Mouse (Mus musculus) hindbrain, embryonic 10.5 days (tissue): ENCODE measurements around the gene Tiam2. TPM values are rescaled to one million over a fixed set of nuclear protein-coding genes. Genes with fewer than 3 reads are reported as not detected.
A peak's percentile ranks its signal among the peaks of the same experiment; 100 is the strongest.

Experiments used
- DNase-seq: peaks from one replicate; pipeline ENCODE4 v3.0.0-alpha.2; 2017; ENCODE audit warnings: low spot score
- H3K27ac ChIP-seq: fragments of 300-500 bp; sonication (generic); 2 replicates; pipeline ENCODE4 v1.5.1; 2016; ENCODE audit warnings: mild to moderate bottlenecking, moderate library complexity
- H3K27me3 ChIP-seq: fragments of 300-500 bp; sonication (generic); 2 replicates; pipeline ENCODE4 v1.6.1; 2016; ENCODE audit warnings: mild to moderate bottlenecking; ENCODE audit not compliant: poor library complexity, insufficient read depth, severe bottlenecking
- H3K36me3 ChIP-seq: fragments of 300-500 bp; sonication (generic); 2 replicates; pipeline ENCODE4 v1.6.1; 2016; ENCODE audit warnings: mild to moderate bottlenecking, moderate library complexity
- H3K4me1 ChIP-seq: fragments of 300-500 bp; sonication (generic); replicated peaks from 2 replicates; pipeline ENCODE4 v1.6.1; 2016; ENCODE audit warnings: mild to moderate bottlenecking
- H3K4me3 ChIP-seq: fragments of 300-500 bp; sonication (generic); 2 replicates; pipeline ENCODE4 v1.5.1; 2016; ENCODE audit warnings: mild to moderate bottlenecking, moderate library complexity
- H3K9me3 ChIP-seq: fragments of 300-500 bp; sonication (generic); 2 replicates; pipeline ENCODE4 v1.6.1; 2016; ENCODE audit warnings: mild to moderate bottlenecking, moderate library complexity
- WGBS: fragments of 180-500 bp; shearing (Covaris S2); methylation state at CpG from one replicate; pipeline ENCODE4 v1.1.7; 2016; 5-methylcytosine and 5-hydroxymethylcytosine counted together
- polyA plus RNA-seq: library from polyadenylated mRNA; unstranded; fragments of >200 nt; fragmentation: Nextera tagmentation; extraction: Ambion mirVana; gene quantifications from 2 replicates; pipeline ENCODE4 v1.2.1, GENCODE M21; 2016

Tiam2 gene
- polyA plus RNA-seq, 1 experiment from 2014 or later: 4.4 TPM

GRCm38 (mm10) chr17:3326903-3327279 is 518 bp downstream of the Tiam2 start:
- WGBS: under 1% methylated on average over 25 of the region's 25 CpGs
- Histone ChIP-seq H3K27ac (peak overlapping the region; percentile 71), H3K9me3 (0 out of 2 replicates have a peak, but pooled peaks cover 2% of the 10 kb centered on the region), H3K4me3 (peak overlapping the region; percentile 61), H3K27me3 (peaks cover 53% of the 10 kb centered on the region), H3K36me3 (no peaks in the 10 kb centered on the region), H3K4me1 (peaks cover 20% of the 10 kb centered on the region)
- peak; percentile 43 for DNase-seq

DNA sequence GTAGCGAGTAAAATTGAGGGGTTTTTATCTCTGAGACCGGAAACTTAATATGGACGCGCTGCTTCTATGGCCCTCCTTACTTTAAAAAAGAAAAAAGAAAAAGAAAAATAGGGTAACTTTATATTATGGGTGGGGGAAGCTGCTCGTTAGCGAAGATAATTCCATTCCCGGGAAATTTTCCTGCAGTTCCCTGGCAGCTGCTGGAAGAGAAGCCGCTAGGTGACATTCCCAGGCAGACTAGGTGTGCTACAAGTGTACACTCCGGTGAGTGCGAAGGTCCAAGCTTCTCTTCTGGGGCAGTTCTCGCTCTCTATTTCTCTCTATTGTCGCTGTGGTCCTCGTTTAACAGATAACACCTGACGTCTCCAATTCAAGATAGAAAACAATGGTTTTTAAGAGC is 962 bp downstream of the Tiam2 start:
- no peak for DNase-seq

GRCm38 (mm10) chr17:3328820-3329219 is 2.4 kb downstream of the Tiam2 start:
- Histone ChIP-seq H3K27me3 (peaks cover 45% of the 10 kb centered on the region), H3K27ac (no peak overlapping the region), H3K9me3 (0 out of 2 replicates have a peak, but pooled peaks cover 2% of the 10 kb centered on the region), H3K36me3 (no peaks in the 10 kb centered on the region), H3K4me1 (peaks cover 20% of the 10 kb centered on the region), H3K4me3 (no peak overlapping the region)
- DNase-seq: no peak
- WGBS: 76% methylated on average over 4 of the region's 4 CpGs

More for the DNA sequence above, 962 bp downstream of the Tiam2 start:
- H3K36me3 ChIP-seq: no peaks in the 10 kb centered on the region
- H3K4me1 ChIP-seq: peaks cover 20% of the 10 kb centered on the region
- H3K27me3 ChIP-seq: peaks cover 53% of the 10 kb centered on the region
- 5% methylated on average over 14 of the region's 14 CpGs for WGBS
- peak overlapping the region; percentile 61 for H3K4me3 ChIP-seq
- 0 out of 2 replicates have a peak, but pooled peaks cover 2% of the 10 kb centered on the region for H3K9me3 ChIP-seq
- H3K27ac ChIP-seq: no peak overlapping the region

DNA sequence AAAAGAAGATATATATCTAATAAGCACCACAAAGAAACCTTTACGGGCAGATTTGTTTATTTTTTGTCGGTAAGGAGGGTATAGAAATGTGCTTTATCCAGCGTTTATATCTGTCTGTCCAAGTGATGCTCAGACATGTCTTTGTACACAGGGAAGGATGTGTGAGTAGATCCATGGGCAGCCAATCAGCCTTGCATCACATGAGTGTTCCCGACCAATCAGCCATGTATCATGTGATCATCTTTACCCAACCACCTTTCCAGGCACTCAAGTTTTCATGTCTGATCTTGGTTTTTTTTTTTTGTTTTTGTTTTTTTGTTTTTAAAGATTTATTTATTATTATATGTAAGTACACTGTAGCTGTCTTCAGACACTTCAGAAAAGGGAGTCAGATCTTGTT is 3.1 kb downstream of the Tiam2 start:
- Histone ChIP-seq H3K9me3 (0 out of 2 replicates have a peak, but pooled peaks cover 2% of the 10 kb centered on the region), H3K4me1 (peaks cover 20% of the 10 kb centered on the region), H3K27ac (no peak overlapping the region), H3K27me3 (peaks cover 45% of the 10 kb centered on the region), H3K4me3 (no peak overlapping the region), H3K36me3 (no peaks in the 10 kb centered on the region)
- WGBS: 91% methylated on average over 4 of the region's 4 CpGs
- no peak for DNase-seq

GRCm38 (mm10) chr17:3331721-3332461 is 5.5 kb downstream of the Tiam2 start:
- H3K36me3 ChIP-seq: no peaks in the 10 kb centered on the region
- no peak overlapping the region for H3K27ac ChIP-seq
- WGBS: 81% methylated on average over 7 of the region's 7 CpGs
- no peaks in the 10 kb centered on the region for H3K9me3 ChIP-seq
- DNase-seq: no peak
- H3K27me3 ChIP-seq: peaks cover 25% of the 10 kb centered on the region
- H3K4me1 ChIP-seq: peaks cover 14% of the 10 kb centered on the region
- H3K4me3 ChIP-seq: no peak overlapping the region

- H3K27me3 ChIP-seq: no peaks in the 10 kb centered on the region
- 86% methylated on average over 7 of the region's 7 CpGs for WGBS
- H3K36me3 ChIP-seq: no peaks in the 10 kb centered on the region
- H3K27ac ChIP-seq: no peak overlapping the region
- H3K9me3 ChIP-seq: no peaks in the 10 kb centered on the region
- peaks cover 24% of the 10 kb centered on the region for H3K4me1 ChIP-seq
- no peak for DNase-seq
- no peak overlapping the region for H3K4me3 ChIP-seq
These were observed 9.9 kb downstream of the Tiam2 start for GRCm38 (mm10) chr17:3336161-3336739.

GRCm38 (mm10) chr17:3336887-3337524 is 10.6 kb downstream of the Tiam2 start:
- H3K27ac ChIP-seq: no peak overlapping the region
- peaks cover 24% of the 10 kb centered on the region for H3K4me1 ChIP-seq
- 85% methylated on average over 7 of the region's 7 CpGs for WGBS
- H3K9me3 ChIP-seq: no peaks in the 10 kb centered on the region
- H3K27me3 ChIP-seq: no peaks in the 10 kb centered on the region
- no peaks in the 10 kb centered on the region for H3K36me3 ChIP-seq
- no peak overlapping the region for H3K4me3 ChIP-seq
- DNase-seq: no peak

DNA sequence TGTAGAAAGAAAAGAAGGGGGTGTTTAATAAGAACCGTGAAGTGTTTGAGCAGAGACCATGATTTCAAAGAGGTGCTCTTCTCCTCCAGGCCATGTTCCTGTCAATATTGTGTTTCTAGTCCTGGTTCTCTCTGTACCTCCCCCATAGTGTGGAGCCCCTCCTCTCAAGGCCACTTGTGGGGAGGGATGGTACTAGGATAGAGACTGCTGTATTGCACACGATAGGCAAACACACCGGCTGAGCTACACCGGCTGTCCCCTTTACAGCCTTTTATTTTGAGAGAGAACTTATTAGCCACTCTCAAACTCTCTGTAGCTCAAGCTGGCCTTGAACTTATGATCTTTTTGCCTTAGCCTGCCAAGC is 11.1 kb downstream of the Tiam2 start:
- Histone ChIP-seq H3K36me3 (no peaks in the 10 kb centered on the region), H3K27me3 (no peaks in the 10 kb centered on the region), H3K4me1 (peaks cover 24% of the 10 kb centered on the region), H3K27ac (no peak overlapping the region), H3K9me3 (no peaks in the 10 kb centered on the region), H3K4me3 (no peak overlapping the region)
- no peak for DNase-seq
- WGBS: 84% methylated on average over 4 of the region's 4 CpGs

- no peak for DNase-seq
- no peaks in the 10 kb centered on the region for H3K36me3 ChIP-seq
- H3K4me1 ChIP-seq: peaks cover 24% of the 10 kb centered on the region
- H3K27ac ChIP-seq: no peak overlapping the region
- H3K4me3 ChIP-seq: no peak overlapping the region
- WGBS: 73% methylated on average over 7 of the region's 7 CpGs
- no peaks in the 10 kb centered on the region for H3K9me3 ChIP-seq
- H3K27me3 ChIP-seq: no peaks in the 10 kb centered on the region
These were observed 12.4 kb downstream of the Tiam2 start for GRCm38 (mm10) chr17:3338821-3339220.

DNA sequence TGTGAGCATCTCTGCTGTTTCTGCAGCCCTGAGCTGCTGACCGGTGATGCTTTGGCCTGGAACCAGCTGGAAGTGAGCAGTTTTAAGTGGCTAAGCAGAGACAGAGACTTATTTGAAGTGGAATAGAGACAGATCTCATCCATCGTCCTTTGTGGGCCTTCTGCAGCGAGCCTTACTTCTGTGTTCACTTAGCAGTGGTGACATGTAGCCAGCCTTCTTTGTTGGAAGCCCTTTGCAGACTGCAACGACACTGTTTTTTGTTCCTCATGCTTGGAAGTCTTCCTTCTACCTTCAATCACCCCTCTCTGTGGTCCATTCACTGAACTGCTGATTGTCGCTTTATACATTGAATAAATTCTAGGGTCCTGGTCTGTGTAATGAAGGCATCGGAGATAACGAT is 18.5 kb downstream of the Tiam2 start:
- H3K27ac ChIP-seq: no peak overlapping the region
- H3K9me3 ChIP-seq: no peaks in the 10 kb centered on the region
- 76% methylated on average over 7 of the region's 7 CpGs for WGBS
- H3K27me3 ChIP-seq: no peaks in the 10 kb centered on the region
- no peak for DNase-seq
- H3K36me3 ChIP-seq: no peaks in the 10 kb centered on the region
- no peaks in the 10 kb centered on the region for H3K4me1 ChIP-seq
- H3K4me3 ChIP-seq: no peak overlapping the region

- no peak for DNase-seq
- H3K4me1 ChIP-seq: no peaks in the 10 kb centered on the region
These were observed 19.0 kb downstream of the Tiam2 start for GRCm38 (mm10) chr17:3345276-3345885.

GRCm38 (mm10) chr17:3347800-3348199 is 21.4 kb downstream of the Tiam2 start:
- WGBS: 87% methylated on average over 2 of the region's 2 CpGs
- Histone ChIP-seq H3K9me3 (no peaks in the 10 kb centered on the region), H3K27ac (no peak overlapping the region), H3K27me3 (no peaks in the 10 kb centered on the region), H3K4me1 (peaks cover 8% of the 10 kb centered on the region), H3K36me3 (no peaks in the 10 kb centered on the region), H3K4me3 (no peak overlapping the region)
- DNase-seq: no peak

More at GRCm38 (mm10) chr17:3345276-3345885, 19.0 kb downstream of the Tiam2 start:
- no peaks in the 10 kb centered on the region for H3K36me3 ChIP-seq
- no peaks in the 10 kb centered on the region for H3K27me3 ChIP-seq
- WGBS: 75% methylated on average over 12 of the region's 12 CpGs
- H3K4me3 ChIP-seq: no peak overlapping the region
- no peak overlapping the region for H3K27ac ChIP-seq
- no peaks in the 10 kb centered on the region for H3K9me3 ChIP-seq

DNA sequence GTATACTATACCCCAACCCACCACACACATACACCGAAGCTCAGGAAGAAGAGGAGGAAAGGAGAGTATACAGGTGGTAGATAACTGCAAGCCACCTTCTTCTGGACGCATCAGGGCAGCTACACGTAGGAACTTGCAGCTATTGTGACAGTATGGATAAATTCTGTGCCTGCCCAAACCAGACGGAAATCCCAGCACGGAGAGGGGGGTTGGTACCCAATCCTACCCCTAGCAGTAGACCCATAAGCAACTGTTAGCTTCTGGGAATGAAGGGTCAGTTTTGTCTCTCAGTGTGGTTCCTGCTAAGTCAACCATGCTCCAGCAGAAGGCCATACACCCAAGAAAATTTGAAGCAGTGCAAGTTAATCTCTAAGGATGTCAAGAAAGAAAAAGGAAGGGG is 23.0 kb downstream of the Tiam2 start:
- Histone ChIP-seq H3K9me3 (no peaks in the 10 kb centered on the region), H3K27ac (no peak overlapping the region), H3K4me1 (peaks cover 8% of the 10 kb centered on the region), H3K36me3 (no peaks in the 10 kb centered on the region), H3K27me3 (no peaks in the 10 kb centered on the region), H3K4me3 (no peak overlapping the region)
- 90% methylated on average over 5 of the region's 5 CpGs for WGBS
- DNase-seq: no peak
